Mouse (Mus musculus): ENCODE measurements around the gene Ank2.

The Ank2 gene

GRCm38 (mm10) chr3:127498742-127499400 lies at the start of gene Ank2:
TSS of gene Ank2 (minus strand) at chr3:127499350.
- DNase-seq (ENCODE audit: low read depth) = no peak

- DNase-seq (ENCODE audit: low read depth) = peak; percentile 71
These were observed 48.7 kb upstream of the Ank2 start for GRCm38 (mm10) chr3:127547882-127548281.

DNA sequence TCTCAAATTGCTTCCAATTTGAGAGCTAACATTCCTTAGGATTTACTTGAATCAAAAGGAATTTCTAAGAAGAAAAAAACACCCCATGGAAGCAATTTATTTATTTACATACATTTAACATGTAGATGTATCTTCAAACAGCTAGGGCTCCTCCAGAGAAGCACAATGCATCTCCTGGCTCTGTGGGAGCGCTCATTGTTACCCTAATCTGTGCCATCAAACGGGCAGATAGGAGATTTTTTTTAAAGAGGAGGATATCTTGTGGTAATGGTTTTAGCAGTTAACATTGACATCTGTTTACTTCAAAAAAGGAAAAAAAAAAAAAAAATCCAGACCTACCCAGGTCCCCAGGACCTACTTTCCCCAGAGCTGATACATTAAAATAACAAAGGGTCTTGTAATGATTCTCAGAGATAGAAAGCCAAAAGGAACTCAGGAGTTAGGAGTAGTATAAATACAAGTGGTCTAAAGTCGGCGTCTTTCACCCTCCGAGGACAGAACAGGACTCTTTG lies 45.5 kb upstream of the Ank2 start:
- DNase-seq (ENCODE audit: low read depth) = no peak

GRCm38 (mm10) chr3:127543976-127544375 lies 44.8 kb upstream of the Ank2 start:
- DNase-seq (ENCODE audit: low read depth) = no peak

DNA sequence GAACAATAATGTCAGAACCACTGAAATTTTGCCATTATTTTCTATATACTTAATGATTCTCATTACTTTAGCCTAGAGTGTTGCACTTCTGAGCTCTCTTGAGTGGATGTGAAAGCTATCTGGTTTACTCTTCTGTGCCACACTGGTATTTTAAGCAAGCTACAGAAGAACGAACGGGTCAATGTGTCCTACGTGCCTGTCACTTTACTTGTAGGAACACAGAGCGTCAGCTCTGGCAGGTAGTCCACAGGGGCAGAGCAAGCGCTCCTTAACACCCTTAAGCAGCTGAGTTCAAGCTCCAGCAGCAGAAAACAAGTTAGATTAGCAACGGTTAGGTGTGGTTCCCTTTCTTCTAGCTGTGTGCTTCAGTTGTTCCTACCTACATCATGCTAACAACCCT lies 40.0 kb upstream of the Ank2 start:
- no peak for DNase-seq (ENCODE audit: low read depth)

GRCm38 (mm10) chr3:127530293-127530692 lies 31.1 kb upstream of the Ank2 start:
- DNase-seq (ENCODE audit: low read depth) = peak; percentile 10

DNA sequence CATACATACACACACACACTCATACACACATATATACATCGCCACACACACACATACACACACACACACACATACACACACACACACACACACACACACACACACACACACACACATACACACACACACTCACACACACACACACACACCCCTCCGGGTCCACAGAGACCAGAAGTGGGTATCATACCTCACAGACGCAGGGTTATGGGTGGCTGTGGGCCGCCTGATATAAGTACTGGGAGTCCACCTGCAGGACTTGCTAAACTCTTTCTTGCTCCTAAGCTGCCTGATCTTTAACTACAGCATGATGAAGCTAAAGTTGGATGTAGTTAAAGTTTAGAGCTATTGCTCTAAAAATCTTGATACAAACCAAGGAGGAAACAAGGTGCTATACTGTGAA lies 30.7 kb upstream of the Ank2 start:
- DNase-seq (ENCODE audit: low read depth) = no peak

DNA sequence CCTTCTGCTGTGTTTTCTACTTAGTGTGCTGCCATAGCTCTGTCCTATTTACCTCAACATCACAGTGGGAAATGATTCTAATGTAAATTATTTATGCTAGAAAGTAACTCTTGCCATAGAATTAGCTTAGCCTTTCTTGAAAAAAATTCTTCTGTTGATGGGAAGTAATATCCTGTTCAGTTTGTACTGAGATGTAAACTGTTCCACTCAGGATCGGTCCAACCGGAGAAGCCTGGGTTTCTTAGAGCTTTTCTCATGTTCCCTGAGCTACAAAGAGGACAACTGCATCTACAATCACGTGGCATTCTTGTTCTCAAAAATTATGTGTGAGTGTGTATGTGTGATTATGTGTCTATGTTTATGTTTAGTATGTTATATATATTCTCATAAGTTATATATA lies 30.1 kb upstream of the Ank2 start:
- no peak for DNase-seq (ENCODE audit: low read depth)

DNA sequence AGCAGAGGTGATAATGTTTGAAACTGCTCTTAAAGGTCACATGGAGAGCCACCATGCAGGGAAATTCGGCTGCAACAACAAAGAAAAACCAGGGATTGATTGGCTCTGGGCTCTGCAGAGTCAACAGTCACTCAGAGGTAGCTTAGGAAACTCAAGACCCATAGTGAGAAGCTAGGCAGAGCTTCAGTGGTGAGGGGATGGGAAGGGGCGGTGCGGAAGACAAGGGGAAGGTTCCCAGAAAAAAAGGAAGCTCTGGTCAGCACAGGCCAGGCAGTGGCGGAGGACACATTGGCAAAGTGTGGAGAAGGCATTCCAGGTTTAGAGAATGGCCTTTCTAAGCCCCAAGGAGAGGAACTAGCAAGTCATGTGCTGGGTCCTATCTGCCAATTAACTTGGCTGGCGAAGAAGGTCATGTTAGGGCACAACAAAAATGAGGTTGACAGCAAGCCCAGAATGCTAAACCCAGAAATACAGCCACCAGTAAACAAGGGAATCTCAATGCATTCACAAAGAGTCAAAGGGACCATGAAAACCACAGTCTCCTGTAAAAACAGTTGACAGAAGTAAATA lies 28.4 kb upstream of the Ank2 start:
- DNase-seq (ENCODE audit: low read depth) = no peak

DNA sequence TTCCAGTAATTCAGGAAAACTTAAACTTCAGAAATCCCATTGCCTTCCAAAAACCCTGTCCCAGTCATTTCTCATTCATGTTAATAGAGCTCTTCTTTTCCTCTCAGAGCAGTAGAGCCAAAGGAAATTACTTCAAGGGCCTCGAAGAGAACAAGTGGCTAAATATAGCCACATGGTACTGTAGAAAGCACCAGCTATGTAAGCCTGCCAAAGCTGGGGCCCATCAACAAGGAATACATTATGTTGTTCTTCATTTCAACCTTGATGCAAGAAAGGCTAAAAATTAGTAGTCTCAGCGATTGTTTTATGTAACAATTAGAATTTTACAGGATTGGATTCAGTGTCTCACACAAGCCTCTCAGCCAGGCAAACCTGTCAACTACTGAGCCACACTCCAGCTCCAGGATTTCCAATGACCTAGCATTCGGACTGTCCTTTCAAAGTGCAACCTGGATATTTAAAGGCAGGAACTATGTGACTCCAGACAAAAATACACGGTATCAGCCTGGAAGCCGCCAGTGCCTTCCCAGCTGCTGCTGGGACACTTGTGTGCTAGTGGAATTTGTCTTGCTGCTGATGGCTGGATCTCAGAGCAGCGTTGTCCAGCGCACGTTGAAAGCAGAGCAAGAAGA lies 26.2 kb upstream of the Ank2 start:
- DNase-seq (ENCODE audit: low read depth) = no peak

- peak; percentile 33 for DNase-seq (ENCODE audit: low read depth)
These were observed 22.0 kb upstream of the Ank2 start for GRCm38 (mm10) chr3:127521156-127521555.

DNA sequence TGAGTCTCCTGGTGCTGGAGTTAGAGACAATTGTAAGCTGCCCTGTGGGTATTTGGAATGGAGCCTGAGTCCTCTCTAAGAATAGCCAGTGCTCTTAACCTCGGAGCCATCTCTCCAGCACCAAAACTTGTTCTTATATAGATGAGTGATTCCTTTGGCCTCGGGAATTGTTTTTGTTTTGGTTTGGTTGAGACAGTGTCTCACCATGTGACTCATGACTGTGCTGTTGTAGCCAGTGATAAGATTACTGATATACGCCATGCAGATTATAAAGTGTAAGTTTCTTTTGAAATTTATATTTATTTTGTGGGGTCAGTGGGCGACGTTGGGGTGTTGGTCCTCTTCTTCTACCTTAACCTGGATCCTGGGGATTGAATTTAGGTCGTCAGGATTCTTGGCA lies 21.1 kb upstream of the Ank2 start:
- no peak for DNase-seq (ENCODE audit: low read depth)

DNA sequence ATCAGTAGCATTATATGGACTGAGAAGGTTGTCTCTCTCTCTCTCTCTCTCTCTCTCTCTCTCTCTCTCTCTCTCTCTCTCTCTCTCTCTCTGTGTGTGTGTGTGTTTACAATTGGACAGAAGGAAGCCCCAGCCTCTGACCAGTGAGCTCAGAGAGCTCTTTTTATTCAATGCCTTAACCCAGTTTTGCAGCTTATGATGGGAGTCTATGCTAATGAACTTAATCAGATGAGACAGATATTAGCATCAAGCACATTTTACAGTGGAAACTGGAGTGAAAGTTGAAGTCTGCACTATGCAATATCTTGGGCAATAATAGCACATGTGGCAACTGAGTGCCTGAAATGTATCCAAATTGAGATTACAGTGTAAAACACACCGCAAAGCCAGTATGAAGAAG lies 16.1 kb upstream of the Ank2 start:
- no peak for DNase-seq (ENCODE audit: low read depth)

- DNase-seq (ENCODE audit: low read depth) = no peak
These were observed 14.5 kb upstream of the Ank2 start for GRCm38 (mm10) chr3:127513699-127514098.

GRCm38 (mm10) chr3:127512794-127513335 lies 13.7 kb upstream of the Ank2 start:
- DNase-seq (ENCODE audit: low read depth) = no peak

GRCm38 (mm10) chr3:127511786-127512746 lies 12.9 kb upstream of the Ank2 start:
- no peak for DNase-seq (ENCODE audit: low read depth)

GRCm38 (mm10) chr3:127507878-127508783 lies 9.0 kb upstream of the Ank2 start:
- DNase-seq (ENCODE audit: low read depth) = no peak

DNA sequence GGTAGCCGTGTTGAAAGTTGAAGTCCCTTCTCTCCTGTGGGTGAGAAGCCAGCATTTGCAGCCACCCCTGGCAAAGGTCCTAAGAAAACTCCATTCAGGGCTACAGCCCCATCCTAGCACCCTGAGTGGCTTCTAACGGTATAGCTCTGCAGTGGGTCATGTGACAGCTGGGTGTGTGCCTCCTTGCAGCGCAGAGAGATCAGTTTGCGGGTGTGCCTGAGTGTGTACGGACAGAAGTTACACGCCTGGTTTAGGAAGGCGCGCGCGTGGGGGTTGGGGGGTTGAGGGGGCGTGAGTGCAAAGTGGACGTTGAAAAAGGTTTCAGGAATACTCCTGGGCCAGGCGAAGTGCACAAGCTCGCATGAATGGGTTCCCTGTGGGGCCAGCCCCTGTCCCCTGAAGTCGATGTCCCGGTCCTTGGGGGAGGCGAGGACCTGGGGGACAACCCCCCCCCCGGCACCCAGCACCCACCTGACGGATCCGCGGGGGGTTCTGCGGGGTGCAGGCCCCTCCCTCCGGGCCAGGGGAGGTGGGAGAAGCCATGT lies 881 bp downstream of the Ank2 start:
- no peak for DNase-seq (ENCODE audit: low read depth)

DNA sequence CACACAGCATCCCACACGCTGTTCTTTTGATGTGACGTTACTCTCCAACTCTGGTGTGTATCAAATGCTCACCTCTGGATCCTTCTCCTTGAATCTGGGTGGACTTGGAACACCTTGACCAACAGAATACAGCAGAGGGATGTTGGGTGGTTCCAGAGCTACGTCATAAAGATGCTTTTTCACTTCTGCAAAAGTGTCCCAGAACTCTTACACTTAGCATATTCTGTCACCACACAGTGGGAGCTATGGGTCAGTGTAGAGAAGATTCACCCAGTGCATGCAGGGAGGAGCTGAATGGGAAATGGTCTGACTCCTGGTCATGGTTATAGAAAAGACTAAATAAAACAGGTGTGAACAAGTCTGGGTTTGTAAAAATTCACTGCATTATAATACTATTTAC lies 6.5 kb downstream of the Ank2 start:
- DNase-seq (ENCODE audit: low read depth) = no peak

- DNase-seq (ENCODE audit: low read depth) = no peak
These were observed 11.8 kb downstream of the Ank2 start for GRCm38 (mm10) chr3:127487302-127487701.

GRCm38 (mm10) chr3:127485174-127485573 lies 14.0 kb downstream of the Ank2 start:
- DNase-seq (ENCODE audit: low read depth) = no peak

Measured in 416B (cell line).